Mouse (Mus musculus) liver, adult (tissue): ENCODE data around the gene Stk38l.

ENCODE experiments used
- GATA4 ChIP-seq: IDR thresholded peaks from 2 replicates; pipeline ENCODE4 v1.6.1; 2014; ENCODE audit warnings: mild to moderate bottlenecking, low read length; ENCODE audit not compliant: insufficient replicate concordance

The Stk38l gene

DNA sequence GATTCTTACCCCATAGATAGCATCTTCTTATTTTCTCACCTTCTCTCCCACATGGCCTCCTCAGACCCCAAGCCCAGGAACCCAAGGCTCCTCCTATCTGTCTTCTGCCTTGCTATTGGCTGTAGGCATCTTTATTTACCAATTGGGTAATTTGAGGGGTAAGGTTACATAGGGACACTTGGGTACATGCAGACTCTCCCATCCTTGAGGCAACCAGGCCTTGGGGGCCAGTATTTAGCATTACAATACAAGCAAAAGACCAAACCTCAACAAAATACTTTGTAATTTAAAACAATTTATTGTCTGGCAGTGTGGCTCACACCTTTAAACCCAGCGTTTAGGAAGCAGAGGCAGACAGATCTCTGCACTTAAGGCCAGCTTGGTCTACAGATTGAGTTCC is 5.2 kb upstream of the Stk38l start:
- TF ChIP-seq GATA4, result no peak

DNA sequence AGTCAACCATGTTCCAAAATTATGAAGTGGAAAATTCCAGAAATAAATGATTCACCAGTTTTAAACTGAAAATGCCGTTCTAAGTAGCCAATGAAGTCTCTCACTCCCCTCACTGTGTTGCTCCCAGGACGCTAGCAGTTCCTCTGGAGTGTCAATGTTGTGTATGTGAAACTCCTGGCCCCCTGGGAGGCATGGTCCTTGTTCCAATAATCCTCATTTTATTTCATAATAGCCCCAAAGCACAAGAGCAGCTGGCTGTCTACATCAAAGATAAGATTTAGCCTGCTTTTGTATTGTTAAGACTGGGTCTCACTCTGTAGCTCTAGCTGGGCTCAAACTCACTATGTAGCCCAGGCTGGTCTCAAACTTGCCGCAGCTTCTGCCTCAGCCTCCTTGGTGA is 990 bp upstream of the Stk38l start:
- TF ChIP-seq GATA4, result no peak

DNA sequence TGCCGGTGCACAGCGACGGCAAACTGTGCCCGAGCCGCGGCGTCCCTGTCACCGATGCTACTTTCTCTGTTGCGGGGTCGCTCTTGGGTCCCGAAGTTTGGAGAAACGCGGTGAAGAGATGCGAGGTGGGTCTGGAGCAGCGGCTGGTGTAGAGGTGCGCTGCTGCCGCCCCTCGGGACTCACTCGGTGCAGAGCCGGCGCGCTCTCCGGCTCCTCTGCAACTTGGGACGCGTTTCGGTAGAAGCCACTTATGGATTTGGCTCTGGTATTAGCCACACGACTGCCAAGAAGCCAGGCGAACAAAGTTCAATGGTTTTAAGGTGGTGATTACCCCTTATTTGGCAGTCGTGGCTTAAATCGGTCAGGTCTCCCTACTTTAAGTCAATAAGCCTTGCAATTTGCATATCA is 593 bp downstream of the Stk38l start:
- no peak for TF ChIP-seq GATA4

DNA sequence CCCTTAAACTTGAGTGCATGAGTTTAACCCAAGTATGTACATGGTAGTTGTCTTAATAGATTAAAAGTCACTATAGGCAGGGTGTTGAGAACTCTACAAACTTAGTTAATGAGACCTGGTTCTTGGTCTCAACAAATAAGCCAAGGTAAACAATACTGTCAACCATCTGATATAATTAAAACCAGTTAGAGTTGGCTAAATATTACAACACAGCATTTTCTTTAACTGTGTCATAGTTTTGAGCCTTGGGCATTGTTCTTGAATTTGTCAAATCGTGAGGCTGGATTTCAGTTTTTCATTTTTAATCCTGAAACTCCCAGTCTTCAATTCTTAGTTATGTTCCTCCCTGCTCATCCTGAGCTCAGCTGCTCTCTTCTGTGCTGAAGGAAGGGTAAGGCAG is 6.2 kb downstream of the Stk38l start:
- TF ChIP-seq GATA4, result no peak

DNA sequence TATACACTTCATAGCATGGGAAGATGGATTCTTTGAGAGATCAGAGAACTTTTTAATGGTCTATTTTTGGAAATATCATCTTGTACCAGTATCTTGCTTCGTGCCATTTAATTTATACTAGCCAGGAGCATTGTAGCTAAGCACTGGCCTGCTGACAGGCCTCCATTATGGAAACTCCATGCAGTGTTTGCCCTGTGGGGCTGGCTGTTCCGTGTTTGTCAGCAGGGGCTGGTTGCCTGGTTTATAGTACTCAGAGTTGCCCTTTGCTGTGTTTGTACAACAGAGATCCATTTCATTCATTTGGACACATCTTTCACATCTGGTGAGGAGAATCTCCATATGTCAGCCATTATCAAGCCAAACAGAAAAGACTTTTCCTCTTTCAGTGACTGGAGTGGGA is 6.9 kb downstream of the Stk38l start:
- no peak for TF ChIP-seq GATA4

DNA sequence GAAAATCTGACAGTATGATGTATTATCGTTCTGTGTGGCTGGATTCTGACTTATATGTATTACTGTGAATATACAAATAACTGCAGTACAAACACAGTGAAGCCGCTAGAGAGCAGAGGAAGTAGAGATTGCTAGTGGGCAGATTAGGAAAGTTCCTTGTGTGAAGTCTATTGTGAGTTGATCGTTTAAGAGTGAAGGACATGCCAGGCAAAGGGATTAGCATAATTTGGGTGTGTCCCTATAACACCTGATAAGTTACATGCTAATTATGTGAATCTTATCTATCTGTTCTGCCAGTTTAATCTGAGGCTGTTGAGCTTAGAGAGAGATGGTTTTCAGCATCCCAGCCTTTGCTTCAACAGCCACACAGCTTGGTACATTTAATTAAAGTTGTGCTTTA is 7.4 kb downstream of the Stk38l start:
- TF ChIP-seq GATA4, result no peak

DNA sequence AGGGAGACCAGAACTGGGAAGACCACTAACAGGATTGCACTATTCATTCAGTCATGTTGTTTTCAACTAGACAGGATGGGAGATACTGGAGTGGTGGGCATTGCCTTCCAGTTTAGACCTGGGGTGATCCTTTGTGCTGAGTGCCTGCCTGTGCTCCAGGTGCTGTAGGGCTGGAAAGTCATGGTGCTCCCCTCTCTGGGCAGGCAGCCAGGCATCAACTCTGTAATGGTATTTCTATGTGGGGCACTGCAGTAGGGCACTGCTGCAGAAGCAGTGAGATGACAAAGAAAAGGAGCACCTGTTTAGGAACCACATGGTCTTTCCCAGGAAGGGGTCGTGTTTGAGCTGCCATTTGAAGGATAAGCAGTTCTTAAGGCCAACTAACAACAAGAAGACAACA is 7.9 kb downstream of the Stk38l start:
- no peak for TF ChIP-seq GATA4

DNA sequence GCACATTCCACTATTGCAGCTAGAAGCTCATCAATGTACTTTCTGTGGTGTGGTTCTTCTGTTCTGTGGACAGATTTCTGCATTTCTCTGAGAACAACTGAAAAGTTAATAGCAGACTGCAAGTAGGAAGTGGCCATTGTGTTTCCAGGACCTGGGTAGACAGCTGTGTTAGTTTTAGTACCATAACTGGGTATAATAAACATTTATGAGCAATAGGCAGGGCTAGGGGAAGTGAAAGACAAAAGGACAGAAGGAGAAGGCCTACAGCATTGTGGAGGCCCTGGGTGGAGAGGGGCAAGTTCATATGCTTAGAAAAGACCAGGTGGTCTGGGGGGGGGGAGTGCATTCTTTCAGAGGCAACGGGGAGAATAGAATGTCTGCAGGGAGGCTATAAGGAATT is 8.8 kb downstream of the Stk38l start:
- TF ChIP-seq GATA4, result no peak

DNA sequence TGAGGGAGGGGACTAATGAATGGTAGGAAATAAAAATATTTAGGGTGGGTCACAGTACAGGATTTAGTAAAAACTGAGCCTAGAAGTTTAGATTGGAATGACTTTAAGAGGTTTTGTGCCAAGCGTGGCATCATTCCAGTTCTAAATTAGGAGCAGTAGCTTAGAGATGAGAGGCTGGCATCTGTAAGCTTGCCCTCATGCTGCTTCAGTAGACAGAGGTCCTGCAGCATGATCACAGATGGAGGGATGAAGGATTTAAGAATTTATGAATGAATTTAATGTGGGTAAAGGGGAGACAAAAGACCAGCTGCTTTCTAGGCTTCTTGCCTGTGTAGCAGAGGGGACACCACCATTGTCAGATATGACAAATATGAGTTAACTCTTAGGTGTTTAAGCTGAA is 14.1 kb downstream of the Stk38l start:
- no peak for TF ChIP-seq GATA4

DNA sequence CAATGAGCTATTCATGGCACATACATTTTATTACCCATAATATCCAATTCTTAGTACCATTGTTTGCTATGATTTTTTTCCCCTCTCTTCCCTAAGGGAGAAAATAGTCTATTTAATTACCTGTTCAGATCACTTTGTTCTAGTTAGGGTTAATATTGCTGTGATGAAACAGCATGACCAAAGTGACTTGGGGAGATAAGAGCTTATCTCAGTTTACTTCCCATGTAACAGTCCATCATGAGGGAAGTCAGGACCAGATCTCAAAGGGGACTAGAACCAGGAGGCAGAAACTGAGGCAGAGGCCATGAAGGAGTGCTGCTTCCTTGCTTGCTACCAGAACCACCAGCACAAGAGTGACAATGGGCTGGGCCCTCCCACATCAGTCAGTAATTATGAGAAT is 15.9 kb downstream of the Stk38l start:
- no peak for TF ChIP-seq GATA4

DNA sequence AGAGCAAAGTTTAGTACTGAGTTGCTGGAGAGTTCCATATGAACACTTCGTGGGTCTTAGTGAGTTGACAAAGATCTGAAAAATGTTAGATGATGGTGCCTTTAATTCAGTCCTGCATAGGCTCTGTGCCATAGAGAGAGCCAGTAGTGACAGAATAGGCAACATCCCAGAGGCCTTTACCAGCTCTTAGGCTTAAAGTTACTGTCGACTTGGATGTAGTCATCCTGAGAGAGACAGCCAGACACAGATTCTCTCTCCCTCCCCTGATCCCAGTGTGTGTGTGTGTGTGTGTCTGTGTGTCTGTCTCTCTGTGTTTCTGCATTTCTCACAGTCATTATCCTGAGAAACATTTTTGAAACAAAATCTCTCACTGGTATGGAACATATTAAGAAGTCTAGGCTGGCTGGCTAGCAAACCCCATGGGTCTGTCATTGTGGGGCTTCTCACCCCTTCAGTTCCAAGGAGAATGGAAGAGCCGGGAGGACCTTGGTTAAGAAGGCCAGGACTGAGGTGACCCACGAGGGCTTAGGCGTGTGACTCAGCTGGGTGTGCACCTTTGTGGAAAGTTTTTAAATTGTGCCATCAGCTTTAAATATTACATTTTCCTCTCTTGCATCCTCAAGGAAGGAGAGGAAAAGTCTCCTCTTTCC is 17.3 kb downstream of the Stk38l start:
- no peak for TF ChIP-seq GATA4

DNA sequence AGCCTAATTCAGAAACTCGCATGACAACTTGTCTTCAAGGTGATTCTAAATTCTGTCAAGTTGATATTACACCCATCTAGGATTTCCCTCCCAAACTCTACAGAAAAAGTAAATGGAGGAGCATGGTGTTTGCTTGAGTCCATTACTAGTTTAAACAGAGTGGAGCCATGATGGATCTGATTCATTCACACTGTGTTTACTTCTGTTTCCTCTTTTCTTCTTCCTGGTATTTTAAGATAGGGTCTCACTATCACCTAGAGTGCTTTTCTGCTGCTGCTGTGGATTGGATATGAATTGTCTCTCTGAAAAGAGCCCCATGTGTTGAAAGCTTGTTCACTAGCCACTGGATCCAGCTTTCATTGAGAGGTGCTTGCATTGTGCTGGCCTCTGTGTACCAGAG is 20.4 kb downstream of the Stk38l start:
- no peak for TF ChIP-seq GATA4

DNA sequence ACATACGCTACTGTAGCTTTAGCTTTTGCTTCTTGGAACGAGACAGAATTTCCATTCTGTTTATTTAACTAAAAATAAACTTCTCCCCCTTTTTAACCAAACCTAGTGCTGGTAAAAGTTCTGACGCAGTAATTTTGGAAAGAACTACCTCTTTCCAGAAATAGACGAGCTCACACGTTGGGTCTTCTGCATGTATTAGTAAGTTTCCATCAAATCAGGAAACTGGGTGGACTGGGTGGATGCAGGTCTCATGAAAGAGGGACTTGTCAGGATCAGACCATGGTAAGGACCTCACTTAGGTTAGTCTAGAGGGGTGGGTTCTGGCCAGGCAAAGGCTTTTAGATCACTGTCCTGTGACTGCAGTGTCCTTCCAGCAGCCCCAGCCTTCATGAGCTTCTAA is 21.8 kb downstream of the Stk38l start:
- no peak for TF ChIP-seq GATA4

DNA sequence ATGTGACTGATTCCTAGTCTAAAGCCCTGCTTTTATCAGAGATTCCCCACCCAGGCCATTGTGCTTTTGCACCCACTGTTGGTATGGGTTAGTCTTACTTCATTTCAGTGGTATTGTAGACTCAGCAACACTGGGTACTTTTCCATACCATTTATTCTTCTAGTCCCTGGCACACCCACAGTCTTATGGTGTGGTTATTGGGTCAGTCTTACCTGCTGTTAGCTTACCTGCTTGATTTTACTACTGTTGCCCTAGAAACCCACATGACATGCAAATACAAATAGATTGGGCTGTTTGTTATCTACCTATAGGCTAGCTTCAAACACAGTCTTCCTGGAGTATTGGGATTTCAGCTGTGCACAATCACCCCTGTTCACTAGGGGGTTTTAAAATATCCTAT is 22.3 kb downstream of the Stk38l start:
- TF ChIP-seq GATA4, result no peak

DNA sequence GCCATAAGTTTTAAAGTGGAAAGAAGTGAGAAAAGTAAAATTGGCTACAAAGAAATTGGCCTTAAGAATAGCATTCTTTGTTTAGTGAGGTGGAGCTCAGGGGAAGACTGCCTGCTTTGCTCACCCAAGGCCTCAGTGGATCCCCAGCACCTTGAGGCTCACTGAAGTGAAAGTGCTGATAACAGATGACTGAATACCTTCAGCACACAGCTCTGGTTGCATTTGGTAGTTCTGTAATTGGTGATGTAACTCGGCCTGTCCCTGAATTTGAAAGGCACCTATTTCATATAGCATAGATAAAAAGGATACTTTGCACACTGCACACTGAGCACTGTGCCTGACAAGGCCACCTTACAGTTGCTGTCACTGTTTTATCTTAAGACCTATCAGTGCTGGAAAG is 23.5 kb downstream of the Stk38l start:
- TF ChIP-seq GATA4, result no peak

DNA sequence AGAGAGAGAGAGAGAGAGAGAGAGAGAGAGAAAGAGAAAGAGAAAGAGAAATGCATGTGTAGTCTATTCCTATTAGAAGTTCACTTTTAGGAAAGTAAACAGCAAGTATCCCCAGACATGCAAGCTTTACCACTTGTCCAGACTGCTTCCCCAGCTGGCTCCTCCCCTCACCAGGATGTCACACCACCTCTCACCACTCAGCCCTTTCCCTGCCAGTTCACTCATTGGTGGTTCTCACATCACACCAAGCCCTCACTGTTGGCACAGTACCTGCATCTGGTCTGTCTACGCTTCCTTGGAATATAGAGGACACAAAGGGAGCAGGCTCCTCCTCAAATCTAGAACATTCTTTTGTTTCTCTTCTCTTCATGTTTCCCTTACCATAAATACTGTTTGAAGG is 26.9 kb downstream of the Stk38l start:
- no peak for TF ChIP-seq GATA4

DNA sequence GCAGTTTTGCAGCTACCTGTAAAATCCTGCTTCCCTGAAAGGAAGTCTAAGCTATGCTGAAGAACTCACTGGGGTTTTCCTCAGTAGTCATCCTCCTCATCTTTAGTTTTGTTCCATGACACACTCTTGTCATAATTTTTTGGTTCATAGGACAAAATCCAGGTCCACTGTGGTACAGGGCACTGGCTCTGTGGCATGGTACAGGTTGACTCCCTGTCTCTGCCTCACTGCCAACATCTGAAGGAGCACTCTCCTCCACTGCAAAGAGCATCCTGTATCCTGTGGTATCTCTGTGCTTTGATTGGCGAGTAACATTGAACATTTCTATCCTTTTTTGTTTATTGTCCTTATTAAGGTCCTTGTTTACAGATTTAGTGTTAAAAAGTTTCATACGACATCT is 27.4 kb downstream of the Stk38l start:
- TF ChIP-seq GATA4, result no peak

DNA sequence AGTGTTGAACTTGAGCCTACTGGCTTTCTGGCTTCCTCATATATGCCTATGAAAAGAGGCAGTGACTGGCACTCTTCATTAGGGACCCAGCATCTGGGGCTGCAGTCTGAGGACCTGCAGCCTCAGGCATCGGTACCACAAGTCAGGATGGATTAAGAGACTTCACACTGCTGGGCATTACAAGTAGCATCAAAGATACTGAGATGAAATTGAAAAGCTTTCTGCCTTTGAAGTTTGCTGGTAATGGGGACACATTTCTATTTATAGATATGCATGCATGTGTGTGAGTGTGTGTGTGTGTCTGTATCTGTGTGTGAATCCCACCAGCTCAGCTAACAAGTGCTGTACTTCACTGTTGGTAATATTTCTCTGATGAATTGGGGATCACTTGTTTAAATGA is 27.8 kb downstream of the Stk38l start:
- TF ChIP-seq GATA4, result no peak
